Mouse (Mus musculus): ENCODE results near the gene Egr4.

DNA sequence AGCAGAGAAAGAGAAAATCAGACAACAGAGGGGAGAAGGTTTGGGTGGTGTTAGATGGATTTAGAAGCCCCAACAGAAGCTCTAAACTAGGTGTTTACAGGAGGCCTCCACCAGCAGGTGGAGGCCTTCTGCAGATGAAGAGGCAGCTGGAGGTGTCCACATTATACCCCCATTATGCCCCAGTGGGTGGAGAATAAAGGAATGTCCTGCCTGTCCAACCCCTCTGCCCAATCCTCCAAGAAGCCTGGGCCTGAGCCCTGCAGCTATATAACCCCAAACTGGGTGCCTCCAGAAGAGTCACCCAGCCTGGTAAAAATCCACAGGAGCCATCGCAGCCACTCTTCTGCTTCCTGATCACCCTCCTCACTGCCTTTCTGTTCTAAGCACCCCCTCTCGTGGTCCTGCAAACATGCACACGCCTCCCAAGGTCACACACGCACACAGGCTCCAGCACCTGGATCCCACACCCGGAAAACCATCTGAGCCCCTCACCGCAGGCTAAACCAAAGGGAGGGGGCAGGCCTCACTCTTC, 11.8 kb downstream of the Egr4 start:
- no peak for TF ChIP-seq POLR2A (IDR thresholded peaks at IDR 0.05; ENCODE audit: low read depth, low read length)
- TF ChIP-seq CTCF (IDR thresholded peaks at IDR 0.05; ENCODE audit: borderline replicate concordance, insufficient read depth, low read length), result no peak
